Mouse (Mus musculus): ENCODE data around the gene Cdc5l. TPM values are rescaled to one million over a fixed set of nuclear protein-coding genes. Genes with fewer than 3 reads are reported as not detected.
A peak's percentile ranks its signal among the peaks of the same experiment; 100 is the strongest.

Cdc5l gene
- polyA plus RNA-seq, 1 experiment from 2014 or later = 47.4 TPM

GRCm38 (mm10) chr17:45449586-45449985 lies 16.0 kb upstream of the Cdc5l start:
- H3K4me3 ChIP-seq (replicated peaks; ENCODE audit: low read depth, low read length) = no peak overlapping the region
- 93% methylated on average over 8 of the region's 8 CpGs for WGBS
- H3K4me1 ChIP-seq (replicated peaks; ENCODE audit: insufficient read depth, low read length) = no peaks in the 10 kb centered on the region
- DNase-seq (ENCODE audit: low spot score) (no peak), ATAC-seq (replicated peaks; ENCODE audit: low FRiP score, low read depth) (no peak)
- H3K9ac ChIP-seq (ENCODE audit: low read depth, low read length) = no peak overlapping the region
- H3K27me3 ChIP-seq (ENCODE audit: insufficient read depth, low read length) = no peaks in the 10 kb centered on the region
- no peak overlapping the region for H3K27ac ChIP-seq
- peaks cover 9% of the 10 kb centered on the region; the same call in 1 of the 2 replicates for H3K36me3 ChIP-seq (ENCODE audit: insufficient read depth, low read length)
- TF ChIP-seq CTCF (IDR thresholded peaks at IDR 0.05; ENCODE audit: low read depth) = no peak
- no peak overlapping the region for H3K4me2 ChIP-seq (ENCODE audit: low read length)
- no peaks in the 10 kb centered on the region for H3K9me3 ChIP-seq (replicated peaks; ENCODE audit: low read length)

GRCm38 (mm10) chr17:45447063-45447462 lies 13.5 kb upstream of the Cdc5l start:
- no peaks in the 10 kb centered on the region for H3K4me1 ChIP-seq (replicated peaks; ENCODE audit: insufficient read depth, low read length)
- ATAC-seq (replicated peaks; ENCODE audit: low FRiP score, low read depth) (no peak), DNase-seq (ENCODE audit: low spot score) (no peak)
- H3K27ac ChIP-seq = no peak overlapping the region
- H3K4me3 ChIP-seq (replicated peaks; ENCODE audit: low read depth, low read length) = no peak overlapping the region
- 87% methylated on average over 2 of the region's 2 CpGs for WGBS
- no peaks in the 10 kb centered on the region for H3K9me3 ChIP-seq (replicated peaks; ENCODE audit: low read length)
- H3K9ac ChIP-seq (ENCODE audit: low read depth, low read length) = no peak overlapping the region
- peaks cover 15% of the 10 kb centered on the region; the same call in 1 of the 2 replicates for H3K36me3 ChIP-seq (ENCODE audit: insufficient read depth, low read length)
- no peaks in the 10 kb centered on the region for H3K27me3 ChIP-seq (ENCODE audit: insufficient read depth, low read length)
- TF ChIP-seq CTCF (IDR thresholded peaks at IDR 0.05; ENCODE audit: low read depth) = no peak
- H3K4me2 ChIP-seq (ENCODE audit: low read length) = no peak overlapping the region

GRCm38 (mm10) chr17:45445923-45446322 lies 12.4 kb upstream of the Cdc5l start:
- no peak for DNase-seq (ENCODE audit: low spot score)
- H3K27me3 ChIP-seq (ENCODE audit: insufficient read depth, low read length) = no peaks in the 10 kb centered on the region
- WGBS = 87% methylated on average over 4 of the region's 4 CpGs
- no peak for TF ChIP-seq CTCF (IDR thresholded peaks at IDR 0.05; ENCODE audit: low read depth)
- no peak overlapping the region for H3K4me2 ChIP-seq (ENCODE audit: low read length)
- no peak overlapping the region for H3K9ac ChIP-seq (ENCODE audit: low read depth, low read length)
- no peak overlapping the region for H3K4me3 ChIP-seq (replicated peaks; ENCODE audit: low read depth, low read length)
- no peak overlapping the region for H3K27ac ChIP-seq
- peaks cover 18% of the 10 kb centered on the region; the same call in 1 of the 2 replicates for H3K36me3 ChIP-seq (ENCODE audit: insufficient read depth, low read length)
- H3K9me3 ChIP-seq (replicated peaks; ENCODE audit: low read length) = no peaks in the 10 kb centered on the region
- no peak for ATAC-seq (replicated peaks; ENCODE audit: low FRiP score, low read depth)
- H3K4me1 ChIP-seq (replicated peaks; ENCODE audit: insufficient read depth, low read length) = no peaks in the 10 kb centered on the region

GRCm38 (mm10) chr17:45434262-45434590 lies 689 bp upstream of the Cdc5l start:
- peaks cover 16% of the 10 kb centered on the region for H3K4me1 ChIP-seq (replicated peaks; ENCODE audit: insufficient read depth, low read length)
- peak overlapping the region; percentile 94 for H3K4me3 ChIP-seq (replicated peaks; ENCODE audit: low read depth, low read length)
- 4% methylated on average over 12 of the region's 12 CpGs for WGBS
- no peaks in the 10 kb centered on the region for H3K27me3 ChIP-seq (ENCODE audit: insufficient read depth, low read length)
- no peak for DNase-seq (ENCODE audit: low spot score)
- H3K9ac ChIP-seq (ENCODE audit: low read depth, low read length) = peak overlapping the region; percentile 93
- H3K9me3 ChIP-seq (replicated peaks; ENCODE audit: low read length) = no peaks in the 10 kb centered on the region
- H3K36me3 ChIP-seq (ENCODE audit: insufficient read depth, low read length) = peaks cover 3% of the 10 kb centered on the region; the same call in 1 of the 2 replicates
- no peak for ATAC-seq (replicated peaks; ENCODE audit: low FRiP score, low read depth)
- peak overlapping the region; percentile 72 for H3K4me2 ChIP-seq (ENCODE audit: low read length)
- H3K27ac ChIP-seq = peak overlapping the region; percentile 99
- no peak for TF ChIP-seq CTCF (IDR thresholded peaks at IDR 0.05; ENCODE audit: low read depth)

GRCm38 (mm10) chr17:45432706-45433398 lies 685 bp downstream of the Cdc5l start:
- no peaks in the 10 kb centered on the region for H3K27me3 ChIP-seq (ENCODE audit: insufficient read depth, low read length)
- peak overlapping the region; percentile 85 for H3K4me2 ChIP-seq (ENCODE audit: low read length)
- peak overlapping the region; percentile 94 for H3K4me3 ChIP-seq (replicated peaks; ENCODE audit: low read depth, low read length)
- no peaks in the 10 kb centered on the region for H3K9me3 ChIP-seq (replicated peaks; ENCODE audit: low read length)
- DNase-seq (ENCODE audit: low spot score) (peak; percentile 42), ATAC-seq (replicated peaks; ENCODE audit: low FRiP score, low read depth) (peak; percentile 76)
- peaks cover 16% of the 10 kb centered on the region for H3K4me1 ChIP-seq (replicated peaks; ENCODE audit: insufficient read depth, low read length)
- H3K27ac ChIP-seq = peak overlapping the region; percentile 99
- TF ChIP-seq CTCF (IDR thresholded peaks at IDR 0.05; ENCODE audit: low read depth) = no peak
- H3K36me3 ChIP-seq (ENCODE audit: insufficient read depth, low read length) = peaks cover 2% of the 10 kb centered on the region; the same call in 1 of the 2 replicates
- H3K9ac ChIP-seq (ENCODE audit: low read depth, low read length) = peak overlapping the region; percentile 93
- under 1% methylated on average over 60 of the region's 62 CpGs for WGBS

GRCm38 (mm10) chr17:45432007-45432406 lies 1.5 kb downstream of the Cdc5l start:
- WGBS = 63% methylated on average over 3 of the region's 3 CpGs
- H3K36me3 ChIP-seq (ENCODE audit: insufficient read depth, low read length) = peaks cover 5% of the 10 kb centered on the region
- H3K27me3 ChIP-seq (ENCODE audit: insufficient read depth, low read length) = no peaks in the 10 kb centered on the region
- peaks cover 16% of the 10 kb centered on the region for H3K4me1 ChIP-seq (replicated peaks; ENCODE audit: insufficient read depth, low read length)
- peak overlapping the region; percentile 94 for H3K4me3 ChIP-seq (replicated peaks; ENCODE audit: low read depth, low read length)
- H3K4me2 ChIP-seq (ENCODE audit: low read length) = peak overlapping the region; percentile 85
- no peak overlapping the region for H3K27ac ChIP-seq
- no peak for DNase-seq (ENCODE audit: low spot score)
- H3K9ac ChIP-seq (ENCODE audit: low read depth, low read length) = peak overlapping the region; percentile 93; the same call in 1 of the 2 replicates
- no peaks in the 10 kb centered on the region for H3K9me3 ChIP-seq (replicated peaks; ENCODE audit: low read length)
- ATAC-seq (replicated peaks; ENCODE audit: low FRiP score, low read depth) = no peak
- TF ChIP-seq CTCF (IDR thresholded peaks at IDR 0.05; ENCODE audit: low read depth) = no peak
